Mouse (Mus musculus) thymus, adult 2 months (tissue): ENCODE results near the gene Kdm4a. TPM values are rescaled to one million over a fixed set of nuclear protein-coding genes. Genes with fewer than 3 reads are reported as not detected.

Experiments
- DNase-seq: peaks from one replicate; pipeline ENCODE4 v3.0.0; 2021
- H3K27ac ChIP-seq: fragments of 200-500 bp; 2 replicates; pipeline ENCODE4 v1.5.1; 2012; ENCODE audit warnings: low read length, control low read depth; ENCODE audit not compliant: control insufficient read depth, insufficient read depth
- H3K27me3 ChIP-seq: fragments of 200-500 bp; 2 replicates; pipeline ENCODE4 v1.6.1; 2012; ENCODE audit warnings: mild to moderate bottlenecking, low read length, moderate library complexity, mixed read lengths; ENCODE audit not compliant: control insufficient read depth, insufficient read depth
- H3K36me3 ChIP-seq: fragments of 200-500 bp; 2 replicates; pipeline ENCODE4 v1.6.1; 2012; ENCODE audit warnings: mild to moderate bottlenecking, low read length, moderate library complexity; ENCODE audit not compliant: control insufficient read depth, insufficient read depth
- H3K4me1 ChIP-seq: fragments of 200-500 bp; replicated peaks from 2 replicates; pipeline ENCODE4 v1.6.1; 2012; ENCODE audit warnings: low read length; ENCODE audit not compliant: control insufficient read depth, insufficient read depth
- H3K4me3 ChIP-seq: fragments of 200-500 bp; 2 replicates; pipeline ENCODE4 v1.5.1; 2012; ENCODE audit warnings: mild to moderate bottlenecking, low read length, control low read depth, moderate library complexity; ENCODE audit not compliant: control insufficient read depth, insufficient read depth
- CTCF ChIP-seq: fragments of 200-500 bp; IDR thresholded peaks from 2 replicates; pipeline ENCODE4 v1.5.1; 2012; ENCODE audit warnings: mild to moderate bottlenecking, control low read depth, low read length, moderate library complexity, borderline replicate concordance; ENCODE audit not compliant: control insufficient read depth, poor library complexity, insufficient read depth; ENCODE audit errors: extremely low read depth
- POLR2A ChIP-seq: fragments of 200-500 bp; IDR thresholded peaks from 2 replicates; pipeline ENCODE4 v1.6.1; 2012; ENCODE audit warnings: mild to moderate bottlenecking, low read length, control low read depth, moderate library complexity; ENCODE audit not compliant: control insufficient read depth, poor library complexity, insufficient read depth; ENCODE audit errors: extremely low read depth
- WGBS: fragments of 180-500 bp; shearing (Covaris S2); methylation state at CpG from one replicate; pipeline ENCODE4 v1.1.7; 2018; 5-methylcytosine and 5-hydroxymethylcytosine counted together
- polyA plus RNA-seq: library from polyadenylated mRNA; depleted of rRNA; stranded (reverse); fragments of >200 nt; gene quantifications from 2 replicates; pipeline ENCODE4 v1.2.3, GENCODE M21; 2012

The Kdm4a gene
- polyA plus RNA-seq, 1 experiment = 63.9 TPM

DNA sequence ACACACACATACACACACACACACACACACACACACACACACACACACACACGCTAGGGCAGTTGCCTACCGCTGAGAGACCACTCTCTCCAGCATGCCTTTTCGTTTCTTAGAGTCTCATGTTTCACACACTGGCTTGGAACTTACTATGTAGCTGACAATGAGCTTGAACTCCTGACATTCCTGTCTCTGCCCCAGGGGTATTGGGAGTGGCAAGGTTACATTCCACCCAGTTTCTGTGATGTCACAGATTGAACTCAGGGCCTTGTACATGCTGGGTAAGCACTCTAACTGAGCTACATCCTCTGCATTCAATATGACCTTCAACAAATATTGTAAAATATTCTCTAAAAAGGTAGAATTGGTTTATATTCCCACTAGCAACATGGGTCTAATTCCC is 18.8 kb upstream of the Kdm4a start:
- Histone ChIP-seq H3K36me3 (no peaks in the 10 kb centered on the region), H3K27ac (no peak overlapping the region), H3K4me1 (no peaks in the 10 kb centered on the region), H3K27me3 (no peaks in the 10 kb centered on the region), H3K4me3 (no peak overlapping the region)
- no peak for TF ChIP-seq POLR2A
- TF ChIP-seq CTCF = no peak
- DNase-seq = no peak
- 87% methylated on average over 3 of the region's 3 CpGs for WGBS

- Histone ChIP-seq H3K36me3 (no peaks in the 10 kb centered on the region), H3K27ac (no peak overlapping the region), H3K4me3 (no peak overlapping the region), H3K4me1 (no peaks in the 10 kb centered on the region), H3K27me3 (no peaks in the 10 kb centered on the region)
- TF ChIP-seq POLR2A = no peak
- TF ChIP-seq CTCF = no peak
- DNase-seq = no peak
- 92% methylated on average over 10 of the region's 10 CpGs for WGBS
Measured at GRCm38 (mm10) chr4:118196185-118196584, 16.3 kb upstream of the Kdm4a start.

- 17% methylated on average over 17 of the region's 17 CpGs for WGBS
- H3K27ac ChIP-seq = peak overlapping the region; percentile 80
Measured at GRCm38 (mm10) chr4:118180301-118181080, 648 bp upstream of the Kdm4a start.

DNA sequence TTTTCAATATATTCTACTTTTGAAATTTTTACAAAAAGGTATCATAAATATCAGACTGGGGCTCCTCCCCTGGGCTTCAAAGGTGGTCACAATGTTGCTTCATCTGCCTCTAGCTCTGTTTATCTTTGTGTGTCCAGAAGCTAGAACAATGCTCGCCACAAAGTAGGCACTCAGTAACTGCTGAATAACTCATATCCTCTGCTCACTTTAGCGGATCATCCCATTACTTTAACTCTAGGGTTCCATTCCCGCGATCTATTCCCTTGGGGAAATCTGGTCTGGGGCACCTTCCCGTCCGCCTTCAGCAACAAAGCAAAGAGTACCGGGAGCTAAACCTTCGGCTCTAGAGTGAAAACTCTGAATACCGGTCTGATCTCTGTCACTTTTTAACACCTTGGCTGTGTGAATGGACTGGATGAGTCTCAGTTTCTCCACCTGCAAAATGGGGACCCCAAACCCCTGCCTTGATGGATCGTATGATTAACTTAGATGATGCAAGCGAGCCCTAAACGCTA is 834 bp downstream of the Kdm4a start:
- WGBS = 2% methylated on average over 12 of the region's 12 CpGs
- Histone ChIP-seq H3K4me1 (peaks cover 7% of the 10 kb centered on the region), H3K27me3 (no peaks in the 10 kb centered on the region), H3K36me3 (peaks cover 32% of the 10 kb centered on the region), H3K27ac (peak overlapping the region; percentile 15; the same call in 1 of the 2 replicates), H3K4me3 (peak overlapping the region; percentile 96)
- no peak for TF ChIP-seq POLR2A
- no peak for TF ChIP-seq CTCF
- no peak for DNase-seq

More at GRCm38 (mm10) chr4:118180301-118181080, 648 bp upstream of the Kdm4a start:
- Histone ChIP-seq H3K36me3 (peaks cover 17% of the 10 kb centered on the region), H3K27me3 (no peaks in the 10 kb centered on the region), H3K4me1 (peaks cover 7% of the 10 kb centered on the region), H3K4me3 (peak overlapping the region; percentile 35)
- TF ChIP-seq POLR2A (no peak), CTCF (no peak)
- no peak for DNase-seq

- no peak overlapping the region for H3K27ac ChIP-seq
- 95% methylated on average over 12 of the region's 12 CpGs for WGBS
Measured at GRCm38 (mm10) chr4:118172461-118172860, 7.4 kb downstream of the Kdm4a start.

DNA sequence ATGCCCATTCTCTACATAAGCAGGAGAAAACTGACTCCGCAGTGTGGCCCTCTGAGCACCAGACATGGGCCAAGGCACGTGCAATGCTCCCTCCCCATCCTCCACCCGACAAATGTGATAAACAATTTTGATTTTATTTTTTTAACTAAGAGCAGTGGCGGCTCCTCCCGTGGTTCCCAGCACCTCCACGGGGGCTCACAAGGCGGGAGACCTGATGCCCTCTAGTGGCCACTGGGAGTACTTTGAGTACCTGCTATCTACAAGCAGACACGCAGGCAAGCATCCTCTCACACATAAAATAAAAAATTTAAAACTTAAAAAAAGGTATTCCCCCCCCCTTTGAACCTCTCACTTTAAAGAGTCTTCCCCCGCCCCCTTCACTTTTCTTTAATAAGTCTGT is 8.8 kb downstream of the Kdm4a start:
- Histone ChIP-seq H3K36me3 (peaks cover 76% of the 10 kb centered on the region), H3K4me3 (no peak overlapping the region), H3K4me1 (no peaks in the 10 kb centered on the region), H3K27ac (no peak overlapping the region), H3K27me3 (no peaks in the 10 kb centered on the region)
- 92% methylated on average over 9 of the region's 9 CpGs for WGBS
- DNase-seq = peak; percentile 43
- peak; percentile 74; the same call in 1 of the 2 replicates for TF ChIP-seq CTCF
- no peak for TF ChIP-seq POLR2A

More at GRCm38 (mm10) chr4:118172461-118172860, 7.4 kb downstream of the Kdm4a start:
- DNase-seq = no peak
- Histone ChIP-seq H3K4me1 (no peaks in the 10 kb centered on the region), H3K4me3 (no peak overlapping the region), H3K36me3 (peaks cover 77% of the 10 kb centered on the region), H3K27me3 (no peaks in the 10 kb centered on the region)
- TF ChIP-seq POLR2A = no peak
- TF ChIP-seq CTCF = no peak
